Mouse (Mus musculus) bone marrow, adult 2 months (tissue): ENCODE data around the gene Spice1. TPM values are rescaled to one million over a fixed set of nuclear protein-coding genes. Genes with fewer than 3 reads are reported as not detected.

ENCODE experiments used
- H3K27ac ChIP-seq: fragments of 200-500 bp; 2 replicates; pipeline ENCODE4 v1.5.1; 2012; ENCODE audit warnings: low read depth, mild to moderate bottlenecking, control low read depth, inconsistent platforms, low read length; ENCODE audit not compliant: control insufficient read depth, poor library complexity, insufficient read depth
- H3K4me1 ChIP-seq: fragments of 200-500 bp; 2 replicates; pipeline ENCODE4 v1.6.1; 2011; ENCODE audit warnings: low read length; ENCODE audit not compliant: control insufficient read depth, insufficient read depth
- H3K4me3 ChIP-seq: fragments of 200-500 bp; replicated peaks from 2 replicates; pipeline ENCODE3; 2011; ENCODE audit warnings: mild to moderate bottlenecking, low read depth, low read length, control low read depth; ENCODE audit not compliant: control insufficient read depth
- CTCF ChIP-seq: fragments of 200-500 bp; IDR thresholded peaks from 2 replicates; pipeline ENCODE4 v1.5.1; 2011; ENCODE audit warnings: low read length, control low read depth; ENCODE audit not compliant: control insufficient read depth, insufficient read depth
- POLR2A ChIP-seq: fragments of 200-500 bp; IDR thresholded peaks from 2 replicates; pipeline ENCODE4 v1.6.1; 2011; ENCODE audit warnings: low read depth, mild to moderate bottlenecking, control low read depth, low read length, borderline replicate concordance; ENCODE audit not compliant: control insufficient read depth
- WGBS: fragments of 180-500 bp; shearing (Covaris S2); methylation state at CpG from one replicate; pipeline ENCODE4 v1.1.7; 2018; 5-methylcytosine and 5-hydroxymethylcytosine counted together
- polyA plus RNA-seq: library from polyadenylated mRNA; stranded (reverse); fragments of >200 nt; gene quantifications from 2 replicates; pipeline ENCODE4 v1.2.4, GENCODE M21; 2011; ENCODE audit warnings: low replicate concordance; ENCODE audit not compliant: missing spikeins, insufficient read depth, insufficient read length

Gene Spice1
- polyA plus RNA-seq, 1 experiment = 7.6 TPM

GRCm38 (mm10) chr16:44349801-44350397 is 3.0 kb downstream of the Spice1 start:
- Histone ChIP-seq H3K4me3 (no peak overlapping the region), H3K4me1 (peaks cover 2% of the 10 kb centered on the region), H3K27ac (no peak overlapping the region)
- 32% methylated on average over 4 of the region's 4 CpGs for WGBS
- TF ChIP-seq POLR2A (no peak), CTCF (no peak)

- TF ChIP-seq POLR2A (no peak), CTCF (no peak)
- Histone ChIP-seq H3K27ac (no peak overlapping the region), H3K4me3 (no peak overlapping the region), H3K4me1 (peaks cover 3% of the 10 kb centered on the region; the same call in 1 of the 2 replicates)
- WGBS = 29% methylated on average over 7 of the region's 7 CpGs
Observed at GRCm38 (mm10) chr16:44356291-44356690, 9.4 kb downstream of the Spice1 start.

GRCm38 (mm10) chr16:44357571-44358268 is 10.8 kb downstream of the Spice1 start:
- TF ChIP-seq CTCF (no peak), POLR2A (no peak)
- Histone ChIP-seq H3K4me3 (no peak overlapping the region), H3K27ac (no peak overlapping the region), H3K4me1 (peaks cover 3% of the 10 kb centered on the region; the same call in 1 of the 2 replicates)
- WGBS = 59% methylated on average over 4 of the region's 4 CpGs

- peaks cover 1% of the 10 kb centered on the region; the same call in 1 of the 2 replicates for H3K4me1 ChIP-seq
- no peak overlapping the region for H3K4me3 ChIP-seq
- no peak overlapping the region for H3K27ac ChIP-seq
- 78% methylated on average over 10 of the region's 10 CpGs for whole genome bisulfite sequencing
- TF ChIP-seq POLR2A = no peak
- 0 out of 2 replicates have a peak, but pooled peaks have one; percentile 19 for TF ChIP-seq CTCF
Observed at GRCm38 (mm10) chr16:44361921-44362890, 15.3 kb downstream of the Spice1 start.

GRCm38 (mm10) chr16:44365522-44365921 is 18.6 kb downstream of the Spice1 start:
- H3K4me3 ChIP-seq = no peak overlapping the region
- TF ChIP-seq CTCF (no peak), POLR2A (no peak)
- H3K27ac ChIP-seq = no peak overlapping the region
- WGBS = 72% methylated on average over 7 of the region's 7 CpGs
- no peaks in the 10 kb centered on the region for H3K4me1 ChIP-seq

- H3K4me3 ChIP-seq = no peak overlapping the region
- WGBS = 59% methylated on average over 4 of the region's 4 CpGs
- TF ChIP-seq POLR2A (no peak), CTCF (no peak)
- no peaks in the 10 kb centered on the region for H3K4me1 ChIP-seq
- no peak overlapping the region for H3K27ac ChIP-seq
Observed at GRCm38 (mm10) chr16:44375459-44375858, 28.5 kb downstream of the Spice1 start.

GRCm38 (mm10) chr16:44380006-44380405 is 33.1 kb downstream of the Spice1 start:
- Histone ChIP-seq H3K4me1 (no peaks in the 10 kb centered on the region), H3K4me3 (no peak overlapping the region), H3K27ac (no peak overlapping the region)
- WGBS = 88% methylated on average over 4 of the region's 4 CpGs
- TF ChIP-seq CTCF = no peak
- no peak for TF ChIP-seq POLR2A

GRCm38 (mm10) chr16:44381578-44381977 is 34.7 kb downstream of the Spice1 start:
- Histone ChIP-seq H3K4me1 (no peaks in the 10 kb centered on the region), H3K27ac (no peak overlapping the region), H3K4me3 (no peak overlapping the region)
- 87% methylated on average over 5 of the region's 5 CpGs for WGBS
- TF ChIP-seq CTCF = no peak
- no peak for TF ChIP-seq POLR2A
